ENCODE assay signal across 30 mouse cellular contexts in genomic region chr3:51497978-51498377, GRCm38 (mm10).
"Had no signal": no experiment of that assay in that cellular context is flagged by ENCODE, and none has a peak within 500 bp of the region (broad histone marks: within the 10 kb centered on the region; RNA-seq: fewer than 3 reads in every experiment).

No protein-coding gene starts in this region.

- H3K9me3 ChIP-seq: heart, embryonic 10.5 days; heart, embryonic 12.5 days; heart, embryonic 13.5 days; heart, embryonic 15.5 days; hindbrain, embryonic 10.5 days; hindbrain, embryonic 12.5 days; hindbrain, embryonic 13.5 days; hindbrain, embryonic 15.5 days; intestine, embryonic 15.5 days; kidney, embryonic 15.5 days had no signal

- H3K4me2 ChIP-seq: heart, embryonic 11.5 days; heart, embryonic 12.5 days; heart, embryonic 13.5 days; heart, embryonic 15.5 days; hindbrain, embryonic 12.5 days; hindbrain, embryonic 13.5 days; hindbrain, embryonic 14.5 days; hindbrain, embryonic 15.5 days; intestine, embryonic 15.5 days; kidney, embryonic 15.5 days had no signal

- H3K4me1 ChIP-seq: heart, embryonic 10.5 days; hindbrain, embryonic 10.5 days; hindbrain, embryonic 12.5 days; hindbrain, embryonic 15.5 days; intestine, embryonic 15.5 days; kidney, embryonic 15.5 days had no signal

- H3K4me3 ChIP-seq: heart, embryonic 10.5 days; heart, embryonic 12.5 days; heart, embryonic 13.5 days; heart, embryonic 15.5 days; hindbrain, embryonic 10.5 days; hindbrain, embryonic 12.5 days; hindbrain, embryonic 13.5 days; hindbrain, embryonic 15.5 days; intestine, embryonic 15.5 days; kidney, embryonic 15.5 days; left cerebral cortex, adult 2 months had no signal

- H3K9ac ChIP-seq: heart, embryonic 12.5 days; heart, embryonic 13.5 days; heart, embryonic 15.5 days; hindbrain, embryonic 12.5 days; hindbrain, embryonic 13.5 days; hindbrain, embryonic 14.5 days; hindbrain, embryonic 15.5 days; intestine, embryonic 15.5 days; kidney, embryonic 15.5 days had no signal

- H3K27ac ChIP-seq: heart, embryonic 10.5 days; heart, embryonic 13.5 days; heart, embryonic 15.5 days; hindbrain, embryonic 10.5 days; hindbrain, embryonic 12.5 days; hindbrain, embryonic 13.5 days; hindbrain, embryonic 14.5 days; hindbrain, embryonic 15.5 days; hindbrain, postnatal 0 days; intestine, embryonic 15.5 days; kidney, embryonic 15.5 days; kidney, postnatal 0 days; left cerebral cortex, adult 2 months had no signal

- H3K27me3 ChIP-seq: heart, embryonic 12.5 days; heart, embryonic 13.5 days; heart, embryonic 15.5 days; hindbrain, embryonic 12.5 days; hindbrain, embryonic 13.5 days; hindbrain, embryonic 15.5 days; intestine, embryonic 15.5 days; kidney, embryonic 15.5 days had no signal

- DNase-seq: heart, postnatal 10 days; heart, postnatal 14 days; heart, postnatal 36 days; heart, postnatal 4 days; kidney, adult 11 months; kidney, adult 18-20 months; kidney, adult 2 months; kidney, adult 8-10 months; kidney, adult 9 months; kidney, postnatal 10 days; kidney, postnatal 14 days; kidney, postnatal 25 days; kidney, postnatal 36 days; kidney, postnatal 4 days; layer of hippocampus, postnatal 36 days had no signal
